Mouse (Mus musculus) hindbrain, embryonic 15.5 days (tissue): ENCODE data around the gene Tmem203. TPM values are rescaled to one million over a fixed set of nuclear protein-coding genes. Genes with fewer than 3 reads are reported as not detected.

ENCODE experiments used
- ATAC-seq: fragments of 200-750 bp; cut with Nextera tagmentation; 2 replicates; pipeline ENCODE4 v1.8.0; 2017; ENCODE audit warnings: low read depth, moderate number of reproducible peaks, moderate TSS enrichment; ENCODE audit not compliant: low FRiP score
- H3K27ac ChIP-seq: fragments of 300-500 bp; sonication (generic); replicated peaks from 2 replicates; pipeline ENCODE4 v1.5.1; 2015; ENCODE audit warnings: mild to moderate bottlenecking, inconsistent platforms
- H3K27me3 ChIP-seq: fragments of 300-500 bp; sonication (generic); 2 replicates; pipeline ENCODE4 v1.6.1; 2015; ENCODE audit warnings: control low read depth, inconsistent platforms
- H3K36me3 ChIP-seq: fragments of 300-500 bp; sonication (generic); 2 replicates; pipeline ENCODE4 v1.6.1; 2015; ENCODE audit warnings: control low read depth, inconsistent platforms
- H3K4me1 ChIP-seq: fragments of 300-500 bp; sonication (generic); replicated peaks from 2 replicates; pipeline ENCODE4 v1.6.1; 2015; ENCODE audit warnings: control low read depth, inconsistent platforms
- H3K4me2 ChIP-seq: fragments of 300-500 bp; sonication (generic); 2 replicates; pipeline ENCODE4 v1.6.1; 2015; ENCODE audit warnings: moderate library complexity, mild to moderate bottlenecking, inconsistent platforms
- H3K4me3 ChIP-seq: fragments of 300-500 bp; sonication (generic); 2 replicates; pipeline ENCODE4 v1.5.1; 2015; ENCODE audit warnings: mild to moderate bottlenecking, inconsistent platforms
- H3K9ac ChIP-seq: fragments of 300-500 bp; sonication (generic); 2 replicates; pipeline ENCODE4 v1.6.1; 2015; ENCODE audit warnings: inconsistent platforms
- H3K9me3 ChIP-seq: fragments of 300-500 bp; sonication (generic); 2 replicates; pipeline ENCODE4 v1.6.1; 2016; ENCODE audit warnings: control low read depth, inconsistent platforms
- WGBS: fragments of 180-500 bp; shearing (Covaris S2); methylation state at CpG from one replicate; pipeline ENCODE4 v1.1.7; 2015; 5-methylcytosine and 5-hydroxymethylcytosine counted together
- polyA plus RNA-seq: library from polyadenylated mRNA; unstranded; fragments of >200 nt; fragmentation: Nextera tagmentation; extraction: Ambion mirVana; gene quantifications from 2 replicates; pipeline ENCODE4 v1.2.1, GENCODE M21; 2015

Gene Tmem203
- polyA plus RNA-seq, 1 experiment from 2014 or later = 13.4 TPM

DNA sequence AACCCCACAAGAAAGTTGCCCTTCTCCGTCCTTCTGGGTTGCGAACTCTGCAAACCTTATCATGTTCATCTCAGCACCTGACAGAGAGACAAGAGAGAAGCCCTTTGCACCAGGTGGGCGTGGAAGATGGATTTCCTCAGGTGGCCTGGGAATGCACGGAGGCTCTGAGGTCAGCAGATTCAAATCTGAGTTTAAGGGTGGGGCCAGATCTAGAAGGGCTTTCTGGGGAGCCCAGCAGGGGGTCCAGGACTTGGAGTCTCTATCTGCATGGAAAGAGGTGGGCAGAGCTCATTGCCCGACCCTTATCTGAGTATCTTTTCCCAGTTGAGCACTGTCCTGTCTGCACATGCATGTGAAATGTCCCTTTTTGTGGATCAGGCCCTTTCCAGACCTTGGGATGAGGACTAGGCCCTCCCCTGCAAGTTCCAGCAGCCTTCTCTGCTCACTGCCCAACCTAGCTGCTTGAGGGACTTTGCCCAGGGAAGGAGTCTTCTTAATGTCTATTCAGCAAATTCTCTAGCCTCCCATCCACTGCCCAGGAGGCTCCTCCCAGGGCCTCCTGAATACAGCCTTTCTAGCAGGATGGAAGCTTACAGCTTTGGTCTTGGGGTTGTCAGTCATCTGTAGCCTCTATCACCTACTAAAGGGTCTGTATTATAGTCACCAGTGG lies 20.6 kb upstream of the Tmem203 start:
- peaks cover 4% of the 10 kb centered on the region; the same call in 1 of the 2 replicates for H3K27me3 ChIP-seq
- H3K9me3 ChIP-seq = no peaks in the 10 kb centered on the region
- no peaks in the 10 kb centered on the region for H3K36me3 ChIP-seq
- ATAC-seq = no peak
- 73% methylated on average over 5 of the region's 5 CpGs for WGBS
- no peak overlapping the region for H3K27ac ChIP-seq
- H3K4me2 ChIP-seq = no peak overlapping the region
- H3K9ac ChIP-seq = no peak overlapping the region
- H3K4me3 ChIP-seq = no peak overlapping the region
- H3K4me1 ChIP-seq = no peaks in the 10 kb centered on the region

DNA sequence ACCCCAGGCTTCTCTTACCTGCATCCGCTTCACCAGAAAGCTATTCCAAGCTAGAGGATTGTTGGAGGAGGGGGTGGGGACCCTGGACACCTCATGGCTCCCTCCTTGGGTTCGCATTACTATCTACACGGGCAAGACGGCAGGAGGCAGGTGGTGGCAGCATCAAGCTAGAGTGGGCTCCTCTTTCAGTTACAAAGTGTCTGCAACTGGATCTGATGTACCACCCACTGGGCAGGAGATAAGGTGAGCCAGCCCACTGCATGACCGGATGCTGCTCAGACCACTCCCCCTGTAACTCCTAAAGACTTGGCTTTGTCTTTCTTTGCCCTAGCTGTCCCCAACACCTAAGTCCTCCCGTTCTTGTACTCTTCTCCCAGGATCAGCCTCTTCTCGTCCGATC lies 18.6 kb upstream of the Tmem203 start, which contains the start of gene Rnf224:
Gene Rnf224 (minus strand): TSS at position 174 of the 400 bp plus-strand sequence.
- H3K27me3 ChIP-seq = peaks cover 4% of the 10 kb centered on the region; the same call in 1 of the 2 replicates
- H3K36me3 ChIP-seq = no peaks in the 10 kb centered on the region
- H3K4me3 ChIP-seq = no peak within 1 kb of the TSS
- no peak for ATAC-seq
- no peak within 1 kb of the TSS for H3K9ac ChIP-seq
- 36% methylated on average over 8 of the region's 8 CpGs for WGBS
- H3K4me2 ChIP-seq = no peak within 1 kb of the TSS
- H3K9me3 ChIP-seq = no peaks in the 10 kb centered on the region
- no peak within 1 kb of the TSS for H3K27ac ChIP-seq
- peaks cover 15% of the 10 kb centered on the region for H3K4me1 ChIP-seq

DNA sequence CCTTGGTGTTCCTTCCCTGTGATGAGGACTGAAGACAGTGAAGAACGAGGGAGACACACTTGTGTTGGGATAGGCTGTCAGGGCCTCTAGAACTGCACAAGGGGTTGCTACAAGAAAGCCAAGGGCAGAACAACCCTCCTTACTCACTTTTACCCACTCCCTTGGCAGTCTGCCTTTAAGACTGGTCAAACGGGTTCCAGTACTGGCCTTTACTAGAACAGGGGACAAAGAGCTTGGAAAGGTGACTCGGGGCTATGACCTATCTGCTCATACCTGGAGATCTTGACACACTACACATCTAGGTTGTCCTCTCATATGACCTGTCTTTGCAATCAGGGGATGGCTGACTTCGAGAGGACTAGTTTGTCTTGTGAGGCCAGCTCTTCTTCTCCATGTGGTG lies 17.7 kb upstream of the Tmem203 start:
- Histone ChIP-seq H3K36me3 (no peaks in the 10 kb centered on the region), H3K4me1 (peaks cover 17% of the 10 kb centered on the region), H3K27me3 (peaks cover 4% of the 10 kb centered on the region; the same call in 1 of the 2 replicates), H3K9me3 (no peaks in the 10 kb centered on the region), H3K4me3 (no peak overlapping the region), H3K27ac (no peak overlapping the region), H3K4me2 (no peak overlapping the region), H3K9ac (no peak overlapping the region)
- WGBS = 74% methylated on average over 4 of the region's 4 CpGs
- ATAC-seq = no peak

DNA sequence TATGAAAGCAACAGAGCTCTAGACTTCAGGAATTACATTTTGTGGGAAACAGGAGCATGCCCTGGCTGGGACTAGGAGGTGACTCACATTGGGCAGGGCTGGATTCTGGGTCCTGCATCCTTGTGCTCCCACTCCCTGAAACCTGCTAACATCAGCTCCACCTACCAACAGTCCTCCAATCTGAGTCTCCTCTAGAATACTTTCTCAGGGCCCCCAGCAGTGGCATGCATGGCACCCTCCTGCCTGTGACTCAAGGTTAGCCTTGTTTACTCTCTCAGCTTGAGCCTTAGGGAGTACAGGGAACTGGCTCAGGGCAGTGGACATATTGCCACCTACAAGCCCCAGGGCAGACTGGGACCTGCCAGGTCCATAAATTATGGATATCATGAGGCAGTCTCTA lies 17.1 kb upstream of the Tmem203 start:
- Histone ChIP-seq H3K9ac (no peak overlapping the region), H3K9me3 (no peaks in the 10 kb centered on the region), H3K4me2 (no peak overlapping the region), H3K4me3 (no peak overlapping the region), H3K27ac (no peak overlapping the region), H3K4me1 (peaks cover 23% of the 10 kb centered on the region), H3K27me3 (peaks cover 4% of the 10 kb centered on the region; the same call in 1 of the 2 replicates), H3K36me3 (no peaks in the 10 kb centered on the region)
- no peak for ATAC-seq

DNA sequence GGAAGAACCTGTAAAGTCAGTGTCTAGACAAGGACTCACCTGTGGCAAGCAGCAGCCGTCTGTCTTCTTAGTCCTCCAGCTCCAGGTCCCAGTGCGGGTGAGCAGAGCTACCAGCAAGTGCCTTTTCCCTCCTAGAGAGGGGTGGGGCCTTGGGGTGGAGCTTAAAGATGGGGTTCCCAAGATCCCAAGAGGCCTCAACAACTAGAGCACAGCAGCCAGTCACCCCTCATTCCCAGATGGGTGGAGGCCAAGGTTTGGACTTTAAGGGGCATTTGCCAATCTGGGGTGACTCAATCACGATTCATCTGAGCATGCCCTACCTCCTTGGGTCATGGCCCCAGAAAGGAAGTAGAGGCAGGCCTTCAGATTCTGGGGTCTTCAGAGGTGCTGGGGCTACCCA lies 15.5 kb upstream of the Tmem203 start:
- ATAC-seq = no peak
- peaks cover 37% of the 10 kb centered on the region for H3K4me1 ChIP-seq
- no peak overlapping the region for H3K27ac ChIP-seq
- no peaks in the 10 kb centered on the region for H3K36me3 ChIP-seq
- H3K9me3 ChIP-seq = no peaks in the 10 kb centered on the region
- no peak overlapping the region for H3K4me2 ChIP-seq
- peaks cover 4% of the 10 kb centered on the region; the same call in 1 of the 2 replicates for H3K27me3 ChIP-seq
- H3K9ac ChIP-seq = no peak overlapping the region
- no peak overlapping the region for H3K4me3 ChIP-seq
- 88% methylated on average over 3 of the region's 3 CpGs for WGBS

DNA sequence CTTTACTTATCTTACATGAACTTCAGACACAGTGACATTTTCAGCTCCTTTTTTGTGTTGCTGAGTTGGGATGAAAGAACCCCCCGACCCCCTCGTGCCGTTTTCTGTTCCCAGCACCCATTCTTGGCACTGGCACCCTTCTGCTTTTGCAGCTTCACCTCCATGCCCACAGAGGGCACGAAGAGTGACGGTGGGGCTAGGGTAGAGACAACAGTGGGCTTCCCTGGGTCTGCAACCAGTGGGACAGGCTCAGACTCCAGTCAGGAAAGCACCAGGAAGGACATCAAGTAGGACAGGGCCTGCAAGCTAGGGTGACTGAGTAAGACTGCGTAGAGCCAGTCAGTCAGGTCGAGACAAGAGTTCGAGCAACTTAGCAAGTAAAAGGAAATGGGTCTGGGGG lies 14.9 kb upstream of the Tmem203 start:
- Histone ChIP-seq H3K27me3 (peaks cover 4% of the 10 kb centered on the region; the same call in 1 of the 2 replicates), H3K36me3 (no peaks in the 10 kb centered on the region; the same call in 1 of the 2 replicates), H3K9me3 (no peaks in the 10 kb centered on the region), H3K4me2 (peak overlapping the region; percentile 92), H3K4me3 (peak overlapping the region; percentile 61), H3K27ac (peak overlapping the region; percentile 72), H3K4me1 (peaks cover 37% of the 10 kb centered on the region), H3K9ac (no peak overlapping the region)
- ATAC-seq = peak; percentile 23
- whole genome bisulfite sequencing = 54% methylated on average over 8 of the region's 8 CpGs

DNA sequence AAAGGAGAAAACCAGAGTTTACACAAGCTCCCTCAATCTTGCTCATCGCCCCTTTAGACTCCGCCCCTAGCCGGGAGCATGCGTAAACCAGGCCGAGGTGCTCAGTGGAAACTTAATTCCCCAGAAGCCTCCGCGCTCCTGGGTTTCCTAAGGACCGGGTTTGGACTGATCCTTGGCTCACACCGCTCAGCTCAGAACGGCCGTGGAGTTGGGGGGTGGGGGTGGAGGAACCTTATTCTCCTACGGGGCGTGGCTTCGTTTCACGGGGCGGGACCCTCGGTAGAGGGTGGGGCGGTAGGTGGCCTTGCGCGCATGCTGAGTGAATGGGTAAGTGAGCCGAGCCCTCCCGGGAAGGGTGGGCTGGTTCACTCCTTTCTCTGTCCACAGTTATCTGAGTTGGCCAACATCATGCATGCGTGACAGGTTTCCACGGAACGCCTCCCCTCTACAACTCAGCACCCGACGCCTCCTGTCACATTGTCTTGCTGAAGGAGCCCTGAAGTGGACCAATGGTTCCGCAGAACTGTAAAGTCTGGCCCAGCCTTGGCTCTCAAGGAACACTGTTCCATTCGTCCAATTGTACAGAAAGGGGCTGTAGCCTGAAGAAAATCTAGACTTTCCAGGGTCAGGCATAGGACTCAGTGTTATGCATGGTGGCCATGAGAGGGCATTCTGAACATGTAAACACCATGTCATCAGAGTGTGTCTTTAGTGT lies 14.4 kb upstream of the Tmem203 start:
- peak; percentile 83 for ATAC-seq

DNA sequence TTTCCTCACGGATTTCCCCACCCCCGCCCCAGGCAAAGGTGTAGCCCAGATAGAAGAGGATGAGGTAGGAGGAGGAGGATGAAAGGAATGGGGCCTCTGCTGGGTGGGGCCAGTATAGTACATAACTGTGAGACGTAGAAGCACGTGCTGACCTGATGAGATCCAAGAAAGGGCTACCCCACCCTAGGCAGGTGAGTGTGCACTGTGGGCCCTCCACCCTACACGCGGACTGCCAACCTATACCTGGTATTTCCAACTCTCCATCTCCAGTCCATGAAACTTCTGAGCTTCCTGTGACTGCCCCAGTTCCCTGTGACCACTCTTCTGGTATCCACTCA lies 13.8 kb upstream of the Tmem203 start:
- peak overlapping the region; percentile 61 for H3K4me3 ChIP-seq
- no peaks in the 10 kb centered on the region; the same call in 1 of the 2 replicates for H3K36me3 ChIP-seq
- H3K27me3 ChIP-seq = peaks cover 4% of the 10 kb centered on the region; the same call in 1 of the 2 replicates
- peak; percentile 32 for ATAC-seq
- H3K9ac ChIP-seq = peak overlapping the region; percentile 81
- peak overlapping the region; percentile 72 for H3K27ac ChIP-seq
- peak overlapping the region; percentile 92 for H3K4me2 ChIP-seq
- WGBS = 12% methylated on average over 6 of the region's 6 CpGs
- peaks cover 37% of the 10 kb centered on the region for H3K4me1 ChIP-seq
- no peaks in the 10 kb centered on the region for H3K9me3 ChIP-seq

More for the DNA sequence above, 14.4 kb upstream of the Tmem203 start:
- Histone ChIP-seq H3K36me3 (no peaks in the 10 kb centered on the region; the same call in 1 of the 2 replicates), H3K9me3 (no peaks in the 10 kb centered on the region), H3K27me3 (peaks cover 4% of the 10 kb centered on the region; the same call in 1 of the 2 replicates), H3K4me1 (peaks cover 37% of the 10 kb centered on the region), H3K27ac (peak overlapping the region; percentile 72), H3K4me2 (peak overlapping the region; percentile 92), H3K4me3 (peak overlapping the region; percentile 61), H3K9ac (peak overlapping the region; percentile 24)
- 1% methylated on average over 29 of the region's 29 CpGs for WGBS

DNA sequence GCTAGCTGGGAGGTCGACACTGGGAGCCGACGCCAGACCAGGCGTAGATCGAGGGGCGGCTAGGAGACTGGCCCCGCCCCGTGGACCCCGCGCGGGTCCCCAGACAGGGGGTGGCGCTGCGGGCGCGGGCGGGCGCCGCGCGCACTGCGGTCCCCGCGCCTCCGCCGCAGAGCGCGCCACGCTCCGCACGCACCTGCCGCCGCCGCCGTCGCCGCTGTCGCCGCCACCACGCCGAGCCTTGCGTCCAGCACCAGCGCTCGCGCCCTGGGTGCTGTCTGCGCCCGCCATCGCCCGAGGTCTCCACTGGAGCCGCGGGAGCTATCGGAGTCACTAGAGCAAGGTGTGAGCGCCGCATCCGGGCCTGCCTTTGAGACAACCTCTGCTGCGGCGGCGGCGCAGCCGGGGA lies 13.1 kb upstream of the Tmem203 start, which contains the start of the genes Rnf208 and Cysrt1:
Gene Rnf208 (plus strand): TSS at position 155 of the 406 bp plus-strand sequence.
Gene Cysrt1 (minus strand): TSS at position 352 of the 406 bp plus-strand sequence.
- Histone ChIP-seq H3K27me3 (peaks cover 4% of the 10 kb centered on the region; the same call in 1 of the 2 replicates), H3K4me2 (peak within 1 kb of the TSS; percentile 92), H3K4me1 (peaks cover 37% of the 10 kb centered on the region), H3K9me3 (no peaks in the 10 kb centered on the region), H3K27ac (peak within 1 kb of the TSS; percentile 72), H3K4me3 (peak within 1 kb of the TSS; percentile 61), H3K36me3 (no peaks in the 10 kb centered on the region; the same call in 1 of the 2 replicates), H3K9ac (peak within 1 kb of the TSS; percentile 81)
- WGBS = 0% methylated on average over 40 of the region's 59 CpGs
- peak; percentile 65 for ATAC-seq

DNA sequence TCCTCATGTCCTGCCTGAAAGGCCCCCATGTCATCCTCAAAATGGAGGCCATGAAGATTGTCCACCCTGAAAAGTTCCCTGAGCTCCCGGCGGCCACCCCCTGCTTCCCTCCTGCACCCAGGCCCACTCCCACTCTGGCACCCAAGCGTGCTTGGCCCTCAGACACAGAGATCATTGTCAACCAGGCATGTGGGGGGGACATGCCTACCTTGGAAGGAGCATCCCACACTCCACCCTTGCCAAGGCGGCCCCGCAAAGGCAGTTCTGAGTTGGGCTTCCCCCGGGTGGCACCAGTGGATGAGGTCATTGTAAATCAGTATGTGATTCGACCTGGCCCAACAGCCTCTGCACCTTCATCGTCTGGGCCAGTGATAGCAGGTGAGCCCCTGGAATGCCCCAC lies 11.9 kb upstream of the Tmem203 start:
- WGBS = 83% methylated on average over 8 of the region's 8 CpGs
- Histone ChIP-seq H3K27ac (no peak overlapping the region), H3K9ac (peak overlapping the region; percentile 81), H3K4me2 (peak overlapping the region; percentile 92), H3K9me3 (no peaks in the 10 kb centered on the region), H3K4me3 (peak overlapping the region; percentile 61), H3K4me1 (peaks cover 37% of the 10 kb centered on the region), H3K36me3 (no peaks in the 10 kb centered on the region; the same call in 1 of the 2 replicates), H3K27me3 (no peaks in the 10 kb centered on the region)
- no peak for ATAC-seq

DNA sequence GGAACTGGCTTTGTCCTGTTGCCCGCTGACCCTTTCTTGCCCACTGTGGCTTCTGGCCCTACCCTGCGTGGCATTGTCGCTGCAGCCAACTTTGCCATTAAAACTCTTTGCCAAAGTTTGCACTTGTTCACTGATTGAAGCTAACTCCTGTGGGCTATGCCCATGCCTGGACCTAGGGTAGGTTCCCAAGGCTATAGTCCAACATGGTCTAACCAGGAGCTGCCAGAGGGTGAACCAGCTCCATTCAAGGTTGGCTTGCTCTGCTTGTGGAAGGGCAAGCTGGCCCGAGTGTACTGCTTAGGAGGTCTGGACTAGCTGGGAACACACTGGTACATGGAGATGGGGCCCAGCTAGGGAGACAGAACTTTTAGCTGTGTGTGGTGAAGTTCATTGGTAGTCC lies 11.1 kb upstream of the Tmem203 start:
- ATAC-seq = no peak
- Histone ChIP-seq H3K9ac (no peak overlapping the region), H3K4me2 (0 out of 2 replicates have a peak overlapping the region, but pooled peaks have one; percentile 92), H3K9me3 (no peaks in the 10 kb centered on the region), H3K27me3 (no peaks in the 10 kb centered on the region), H3K4me3 (no peak overlapping the region), H3K36me3 (no peaks in the 10 kb centered on the region; the same call in 1 of the 2 replicates), H3K4me1 (peaks cover 37% of the 10 kb centered on the region), H3K27ac (no peak overlapping the region)
- WGBS = 90% methylated on average over 4 of the region's 4 CpGs
